Mouse (Mus musculus) NIH3T3 (cell line): Measurements from ENCODE around the gene Tsen2.

Source experiments
- DNase-seq: peaks from one replicate; pipeline ENCODE4 v3.0.0-alpha.2; 2012; ENCODE audit warnings: low read depth

Gene Tsen2

GRCm38 (mm10) chr6:115544442-115544970, at the start of gene Tsen2:
Gene Tsen2, plus strand, starts transcription at chr6:115544664.
- DNase-seq = peak; percentile 99

GRCm38 (mm10) chr6:115499540-115499939, 44.9 kb upstream of the Tsen2 start:
- peak; percentile 70 for DNase-seq

DNA sequence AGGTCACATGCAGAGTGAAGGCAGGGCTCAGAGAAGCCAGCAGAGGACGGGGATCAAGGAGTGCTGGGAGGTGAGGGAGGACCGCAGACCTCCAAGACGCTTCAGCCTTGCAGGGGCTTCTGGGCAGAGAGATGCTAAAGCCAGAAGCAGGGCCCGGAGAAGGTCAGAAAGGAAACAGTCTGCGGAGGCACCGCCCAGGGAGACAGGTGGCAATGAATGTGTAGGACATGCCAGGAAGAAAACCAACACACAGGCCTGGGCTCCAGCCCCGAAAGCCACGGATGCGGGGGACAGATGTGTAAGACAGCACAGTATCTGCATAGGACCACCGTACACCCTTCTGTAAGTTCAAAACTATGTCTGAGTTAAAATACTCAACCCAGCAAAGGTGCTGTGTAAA, 44.2 kb upstream of the Tsen2 start:
- no peak for DNase-seq

DNA sequence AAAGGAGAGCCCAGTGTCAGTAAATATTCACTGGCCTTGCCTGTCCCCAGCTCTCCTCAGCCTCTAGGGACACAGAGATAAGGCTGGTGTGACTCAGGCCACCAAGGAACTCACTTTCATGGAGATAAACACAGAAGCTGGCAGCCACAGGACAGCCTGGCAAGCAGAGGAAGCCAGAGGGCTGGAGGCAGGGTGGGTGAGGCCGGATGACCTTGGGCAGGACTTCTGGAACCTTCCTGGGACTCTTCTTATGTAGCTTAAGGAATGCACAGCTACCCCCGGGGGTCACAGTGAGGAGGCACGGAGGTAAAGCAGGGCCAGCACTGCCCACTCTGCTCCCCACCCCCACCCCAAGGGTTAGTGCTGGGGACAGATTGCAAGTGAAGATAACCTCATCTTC, 43.3 kb upstream of the Tsen2 start:
- no peak for DNase-seq

- no peak for DNase-seq
These were observed 41.4 kb upstream of the Tsen2 start for GRCm38 (mm10) chr6:115503038-115503437.

- DNase-seq = no peak
These were observed 40.8 kb upstream of the Tsen2 start for GRCm38 (mm10) chr6:115503549-115504159.

DNA sequence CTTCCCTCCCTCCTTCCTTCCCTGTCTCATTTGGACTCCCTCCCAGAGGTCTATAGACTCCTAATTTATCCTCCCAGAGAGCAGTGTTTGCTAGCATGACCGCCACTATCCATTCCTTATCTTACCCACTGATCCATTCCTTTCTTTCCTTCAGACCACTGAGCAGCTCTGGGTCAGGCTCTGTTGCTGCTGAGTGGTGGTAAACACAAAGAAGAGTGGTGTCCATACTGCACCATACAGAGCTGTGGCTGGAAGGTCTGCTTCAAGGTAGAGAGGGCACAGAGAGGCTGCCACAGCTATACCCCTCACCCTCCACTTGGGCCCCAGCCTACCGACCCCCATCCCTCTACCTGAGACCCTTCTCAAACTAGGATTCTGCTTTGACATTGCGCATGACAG, 40.3 kb upstream of the Tsen2 start:
- DNase-seq = peak; percentile 45

DNA sequence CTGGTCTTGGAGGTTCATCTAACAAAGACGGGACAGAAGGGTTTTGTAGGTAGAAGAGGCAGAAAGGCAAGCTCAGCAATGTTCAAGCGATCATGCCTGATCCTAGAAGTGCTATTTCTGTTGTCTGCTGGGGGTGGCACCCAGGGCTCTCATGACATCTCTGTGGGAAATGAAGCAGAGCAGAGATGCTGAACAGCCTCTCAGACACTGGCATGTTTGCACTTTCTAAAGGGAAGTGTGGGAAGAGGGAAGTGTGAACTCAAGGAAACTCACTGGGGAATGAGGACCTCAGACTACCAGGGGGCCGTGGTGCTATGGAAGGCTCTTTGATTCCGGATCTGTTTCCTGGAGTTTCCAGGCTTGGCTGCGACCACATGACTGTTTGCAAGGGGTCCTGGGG, 39.5 kb upstream of the Tsen2 start:
- no peak for DNase-seq

GRCm38 (mm10) chr6:115506425-115506824, 38.0 kb upstream of the Tsen2 start:
- no peak for DNase-seq

DNA sequence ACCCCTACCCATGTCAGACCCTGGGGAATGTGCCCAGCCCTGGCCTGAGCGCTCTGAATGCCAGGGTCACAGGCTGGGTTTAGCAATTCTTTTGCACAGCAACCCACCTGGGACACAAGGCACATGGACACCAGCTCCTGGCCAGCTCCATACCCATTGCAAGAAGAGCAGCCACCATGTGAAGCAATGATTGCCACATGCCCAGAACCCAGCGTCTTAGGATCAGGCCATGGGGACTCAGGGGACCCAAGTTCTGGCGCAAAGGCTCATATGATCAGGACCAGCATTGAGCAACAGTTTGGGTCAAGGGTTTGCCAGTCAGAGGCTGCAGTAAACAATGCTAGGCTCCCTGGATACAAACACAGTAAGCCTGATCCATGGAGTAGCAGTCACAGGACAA, 33.0 kb upstream of the Tsen2 start:
- no peak for DNase-seq

DNA sequence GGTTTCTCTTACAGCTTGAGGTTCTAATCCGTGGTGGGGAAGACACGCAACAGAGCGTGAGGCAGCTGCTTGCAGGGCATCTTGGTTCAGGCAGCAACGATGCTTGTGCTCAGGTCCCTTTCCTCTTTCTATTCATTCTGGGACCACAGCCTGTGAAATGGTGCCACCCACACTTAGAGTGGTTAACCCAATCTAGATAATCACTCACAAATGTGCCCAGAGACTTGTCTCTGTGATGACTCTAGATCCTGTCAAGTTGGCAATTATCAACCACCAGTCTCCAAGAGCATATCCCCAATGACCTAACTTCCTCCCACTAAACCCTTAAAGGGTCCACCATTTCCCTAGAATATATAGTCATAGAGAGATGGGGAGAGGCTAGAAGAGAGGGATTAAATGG, 31.3 kb upstream of the Tsen2 start:
- DNase-seq = no peak

- DNase-seq = no peak
These were observed 26.6 kb upstream of the Tsen2 start for GRCm38 (mm10) chr6:115517904-115518303.

GRCm38 (mm10) chr6:115518352-115518751, 26.1 kb upstream of the Tsen2 start:
- DNase-seq = no peak

- peak; percentile 81 for DNase-seq
These were observed 25.2 kb upstream of the Tsen2 start for GRCm38 (mm10) chr6:115519275-115519699.

GRCm38 (mm10) chr6:115521923-115522322, 22.5 kb upstream of the Tsen2 start:
- DNase-seq = no peak

- peak; percentile 56 for DNase-seq
These were observed 21.7 kb upstream of the Tsen2 start for GRCm38 (mm10) chr6:115522691-115523146.

DNA sequence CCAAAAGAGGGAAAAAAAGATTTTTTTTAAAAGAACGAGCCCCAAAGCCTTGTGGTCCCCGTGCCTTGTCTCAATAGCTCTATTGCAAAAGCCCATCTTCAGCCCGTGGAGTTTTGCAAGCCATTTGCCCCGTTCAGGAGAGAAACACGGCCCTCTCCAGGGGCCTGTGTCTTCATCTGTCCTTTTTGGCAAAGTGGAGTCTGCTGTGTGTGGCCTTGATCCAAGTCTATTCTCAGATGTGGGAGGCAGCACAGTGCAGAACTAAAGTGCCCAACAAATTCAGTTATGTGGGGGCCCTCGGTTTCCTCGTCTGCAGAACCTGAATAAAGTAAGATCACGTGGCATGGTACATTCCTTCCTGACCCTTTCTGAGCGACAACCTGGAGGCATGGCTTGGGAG, 21.3 kb upstream of the Tsen2 start:
- peak; percentile 74 for DNase-seq

DNA sequence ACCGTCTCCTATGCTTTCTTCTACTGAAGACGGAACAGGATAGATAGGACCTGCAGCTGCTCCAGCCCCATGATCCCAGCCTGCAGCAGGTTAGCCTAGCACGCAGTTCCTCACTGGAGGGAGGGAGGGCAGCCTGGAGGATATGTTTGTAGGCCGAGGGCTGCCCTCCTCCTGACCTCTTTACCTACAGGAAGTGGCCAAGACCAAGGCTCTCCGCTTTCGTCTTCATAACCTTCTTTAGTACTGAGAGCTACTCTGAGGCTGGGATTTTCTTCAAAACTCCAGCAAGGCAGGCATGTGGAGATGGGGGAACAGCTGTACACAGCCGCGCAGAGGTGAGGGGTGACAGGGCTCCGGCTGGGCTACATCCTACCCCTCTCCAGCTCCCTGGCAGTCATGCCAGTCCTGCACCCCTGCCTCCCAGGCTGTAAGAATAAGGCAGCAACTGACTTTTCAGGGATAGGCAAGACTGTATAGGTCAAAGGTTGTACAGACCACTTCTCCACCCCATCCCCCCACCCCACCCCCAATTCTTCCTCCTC, 19.9 kb upstream of the Tsen2 start:
- DNase-seq = no peak

GRCm38 (mm10) chr6:115527418-115527817, 17.0 kb upstream of the Tsen2 start:
- DNase-seq = no peak

GRCm38 (mm10) chr6:115528372-115528771, 16.1 kb upstream of the Tsen2 start:
- no peak for DNase-seq

- DNase-seq = peak; percentile 69
These were observed 9.8 kb upstream of the Tsen2 start for GRCm38 (mm10) chr6:115534617-115535016.

DNA sequence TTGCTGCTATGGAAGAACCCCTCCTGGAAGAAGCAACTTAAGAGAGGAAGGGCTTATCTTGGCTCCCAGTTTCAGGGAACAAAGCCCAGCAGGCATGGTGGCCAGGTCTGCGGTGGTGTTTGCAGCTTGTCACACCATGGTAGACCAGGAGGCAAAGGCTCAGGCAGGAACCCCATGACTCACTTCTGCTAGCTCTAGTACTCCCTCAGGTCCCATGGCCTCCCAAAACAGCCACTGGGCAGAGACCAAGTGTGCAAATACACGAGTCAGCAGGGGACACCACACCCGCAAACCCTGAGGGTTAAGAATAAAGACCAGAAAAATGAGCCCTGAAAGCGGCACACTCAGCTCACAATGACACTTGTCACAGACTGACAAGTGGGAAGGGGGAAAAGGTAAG, 8.3 kb upstream of the Tsen2 start:
- no peak for DNase-seq

DNA sequence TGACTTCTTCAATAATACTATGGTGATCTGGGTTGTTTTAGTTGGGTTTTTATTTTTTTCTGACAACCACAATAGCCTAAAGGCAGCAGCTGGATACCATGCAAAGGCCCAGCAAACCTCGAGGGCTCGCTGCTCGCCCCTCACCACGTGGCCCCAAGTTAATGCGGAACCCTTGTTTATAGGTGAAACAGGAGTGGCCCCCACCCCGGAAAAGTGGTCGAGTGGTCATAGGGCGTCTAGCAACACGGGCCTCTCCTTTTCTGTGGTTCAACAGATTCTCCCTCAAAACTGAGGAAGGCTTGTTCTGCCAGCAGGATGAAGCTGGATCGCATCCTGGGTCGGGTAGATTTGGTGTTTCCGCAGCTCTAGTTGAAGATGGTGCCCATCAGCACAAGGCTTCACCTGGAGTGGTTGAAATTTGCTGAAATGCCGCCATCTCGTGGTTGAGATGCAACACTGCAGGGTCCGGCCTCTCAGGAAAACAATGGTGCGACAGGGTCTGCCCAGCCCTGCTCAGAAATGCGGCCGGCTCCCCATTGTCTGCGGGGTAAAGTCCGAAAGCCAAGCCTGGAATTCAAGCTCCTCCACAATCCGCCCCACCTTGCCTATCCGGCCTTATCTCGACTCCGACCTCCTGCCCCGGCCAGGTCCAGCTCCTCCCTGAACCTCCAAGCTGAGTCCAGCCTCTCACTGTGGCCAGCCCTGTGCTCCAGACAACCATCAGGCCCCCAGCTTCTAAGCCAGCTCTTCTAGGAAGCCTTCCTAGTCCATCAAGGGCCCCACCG, 5.6 kb upstream of the Tsen2 start:
- DNase-seq = peak; percentile 94
